Mouse (Mus musculus) ovary, postnatal 14 days (tissue): ENCODE measurements around the gene Olfr108.

Source experiments
- DNase-seq: peaks from one replicate; pipeline ENCODE4 v3.0.0; 2022; ENCODE audit warnings: low spot score

Olfr108 gene

DNA sequence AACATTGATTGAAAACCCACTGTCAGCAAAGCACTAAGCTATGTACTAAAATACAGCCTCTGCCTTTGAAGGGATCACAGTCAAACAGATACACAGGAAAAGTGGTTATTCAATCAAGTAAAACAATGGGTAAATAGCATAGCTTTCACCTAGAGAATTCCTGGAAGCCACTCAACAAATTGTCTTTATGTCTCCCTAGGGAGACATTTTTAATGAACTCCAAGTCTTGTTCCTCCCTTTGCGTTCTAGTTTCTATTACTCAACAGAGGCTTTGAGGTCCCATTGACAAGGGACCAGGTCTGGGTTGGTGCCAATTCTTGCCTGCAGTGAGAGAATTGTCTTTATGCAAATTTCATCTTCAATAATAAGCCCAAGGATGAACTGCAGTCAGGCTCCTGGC, at the start of gene Olfr108:
Olfr108 (plus strand) TSS at position 301 of the 400 bp plus-strand sequence.
- no peak for DNase-seq

DNA sequence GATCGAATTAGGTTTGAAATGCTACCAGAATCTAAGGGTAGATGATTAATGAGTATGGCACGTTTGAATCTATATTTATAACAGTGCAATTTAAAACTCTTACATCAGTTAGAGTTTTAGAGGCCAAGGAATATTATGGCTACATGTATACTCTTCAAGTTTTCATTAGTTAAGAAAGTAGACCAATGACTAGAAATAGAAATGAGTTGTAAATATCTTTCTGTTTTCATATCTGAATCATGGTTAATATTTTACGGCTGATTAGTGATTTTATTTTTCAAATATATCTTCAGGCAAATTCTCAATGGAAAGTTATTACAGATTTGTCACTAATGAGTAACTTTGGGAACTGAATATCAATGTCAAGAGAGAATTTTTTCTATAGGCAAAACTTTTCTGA, 46.4 kb upstream of the Olfr108 start, which contains the start of gene Olfr107:
Olfr107 (plus strand) TSS at position 301 of the 400 bp plus-strand sequence.
- DNase-seq: no peak

DNA sequence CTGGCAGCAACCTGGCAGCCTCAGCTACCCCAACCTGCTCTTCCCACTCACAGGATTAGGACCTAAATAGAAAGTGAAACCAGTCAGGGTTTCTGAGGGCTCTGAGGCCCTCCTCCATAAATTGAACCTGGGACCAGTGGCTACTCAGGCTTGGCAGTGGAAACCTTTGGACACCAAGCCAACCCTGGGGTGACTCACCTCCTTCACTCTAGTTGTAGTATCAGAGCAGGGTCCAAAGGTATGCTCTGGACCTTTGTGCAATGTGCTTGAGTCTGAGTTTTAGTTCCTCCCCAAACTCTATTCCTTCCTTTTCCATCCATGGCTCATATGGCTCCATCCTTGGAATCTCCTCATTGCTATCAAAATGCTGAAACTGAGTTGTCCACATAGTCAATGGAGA, 31.9 kb upstream of the Olfr108 start:
- no peak for DNase-seq

DNA sequence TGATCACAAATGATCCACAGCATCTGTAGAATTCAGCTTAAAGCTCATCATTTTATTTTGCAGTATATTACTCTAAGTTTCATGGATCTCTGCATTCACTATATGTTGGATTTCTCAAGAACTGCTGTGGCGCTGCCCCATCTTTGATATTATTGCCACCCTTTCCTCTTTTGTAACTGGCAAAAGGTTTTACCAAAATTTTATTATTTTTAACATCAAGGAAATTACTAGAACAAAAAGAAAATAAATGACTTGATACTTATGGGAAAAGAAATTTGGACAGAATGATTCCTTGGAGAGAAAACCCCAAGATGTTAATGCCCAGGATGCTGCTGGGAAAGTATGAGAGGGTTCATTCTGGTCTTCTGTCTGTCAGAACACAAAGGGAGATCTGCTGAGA, 13.3 kb downstream of the Olfr108 start, which contains the start of gene Olfr109:
Olfr109 (plus strand) TSS at position 301 of the 400 bp plus-strand sequence.
- DNase-seq: no peak

DNA sequence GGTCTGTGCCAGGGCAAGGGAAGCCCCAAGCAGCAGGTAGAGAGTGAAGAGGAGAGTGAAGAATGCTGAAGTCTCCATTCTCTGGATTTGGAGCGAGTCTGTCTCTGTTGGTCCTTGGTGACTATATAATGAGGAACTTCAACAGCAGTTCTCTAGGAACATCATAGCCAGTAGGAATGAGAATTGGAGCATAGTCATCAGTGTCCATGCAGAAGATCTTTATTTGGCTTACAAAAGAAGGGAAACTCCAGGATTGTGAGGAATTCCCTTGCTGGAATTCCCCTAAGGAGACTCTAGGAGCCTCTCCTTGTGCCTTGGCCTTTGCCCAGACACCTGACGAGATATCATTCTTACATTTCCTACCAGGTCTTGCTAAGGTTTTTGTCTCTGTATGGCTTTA, 38.2 kb downstream of the Olfr108 start, which contains the start of gene H2-M2:
H2-M2 (minus strand) TSS at position 101 of the 400 bp plus-strand sequence.
- no peak for DNase-seq

DNA sequence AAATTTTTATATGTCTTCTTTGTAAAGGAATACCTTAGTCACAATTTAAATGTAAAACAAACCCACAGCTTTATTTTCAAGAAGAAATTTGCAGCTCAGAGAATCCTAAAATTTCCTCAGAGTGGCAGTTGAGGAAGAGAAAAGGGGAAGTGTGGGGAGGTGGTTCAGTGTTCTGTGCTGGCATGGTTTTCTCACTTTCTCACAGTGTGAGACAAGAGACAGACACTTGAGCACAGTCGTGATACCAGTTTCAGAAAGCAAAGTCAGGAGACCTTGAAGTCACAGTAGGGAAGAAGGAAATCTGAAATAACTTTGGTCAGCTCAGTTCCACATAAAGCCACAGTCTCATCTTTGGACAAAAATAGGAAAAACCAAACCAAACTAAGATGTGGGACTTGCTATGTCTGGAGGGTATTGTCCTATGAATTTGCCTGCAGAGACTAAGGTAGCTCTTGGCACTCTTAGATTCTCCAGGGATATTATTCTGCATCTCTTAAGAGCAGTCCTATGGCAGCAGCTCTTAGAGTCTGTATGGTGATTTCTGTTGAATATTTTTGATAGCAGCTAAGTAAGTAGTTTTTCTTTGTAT, 46.7 kb downstream of the Olfr108 start, which contains the start of gene Olfr110:
Olfr110 (plus strand) TSS at position 539 of the 589 bp plus-strand sequence.
- DNase-seq: no peak
